Mouse (Mus musculus) layer of hippocampus, postnatal 14 days (tissue): ENCODE measurements around the gene Pbx4. TPM values are rescaled to one million over a fixed set of nuclear protein-coding genes. Genes with fewer than 3 reads are reported as not detected.

Source experiments
- total RNA-seq, 2 experiments: library from RNA; stranded (reverse); gene quantifications; 2 replicates each; pipeline ENCODE4 v1.2.3; 2021

The Pbx4 gene
- total RNA-seq, 2 experiments from 2014 or later, result 17.1 to 19.7 TPM

Other genes with a start within 250 kb of the Pbx4 start
- gene Zfp868, start 206.9 kb upstream of the Pbx4 start, total RNA-seq, result 10 to 100 TPM; 16.6 to 19.4 TPM
- gene Zfp964, start 178.0 kb upstream of the Pbx4 start, total RNA-seq, result 1 to 10 TPM; 3.6 to 4.1 TPM
- 10 to 100 TPM; 14.8 to 16.3 TPM for gene Zfp869, start 121.8 kb upstream of the Pbx4 start, total RNA-seq
- gene Zfp963, start 82.5 kb upstream of the Pbx4 start, total RNA-seq, result 1 to 10 TPM; 4.1 to 5.2 TPM
- 1 to 10 TPM in 1 of 2 experiments, under 1 TPM in 1; 0.81 to 1.8 TPM for gene Gm20422, start 57.6 kb upstream of the Pbx4 start, total RNA-seq
- gene Atp13a1, start 41.3 kb upstream of the Pbx4 start, total RNA-seq, result 10 to 100 TPM; 44.3 to 44.5 TPM
- gene Zfp866, start 41.3 kb upstream of the Pbx4 start, total RNA-seq, result 10 to 100 TPM; 29.8 to 30.4 TPM
- gene Gmip, start 23.8 kb upstream of the Pbx4 start, total RNA-seq, result 10 to 100 TPM; 19.2 to 20.5 TPM
- 1 to 10 TPM in 1 of 2 experiments, under 1 TPM in 1; 0.74 to 1.0 TPM for gene Lpar2, start 10.1 kb upstream of the Pbx4 start, total RNA-seq
- 1 to 10 TPM; 1.6 to 2.4 TPM for gene Cilp2, start 55.2 kb downstream of the Pbx4 start, total RNA-seq
- under 1 TPM; 0.25 to 0.48 TPM for gene Tssk6, start 69.7 kb downstream of the Pbx4 start, total RNA-seq
- gene Ndufa13, start 70.1 kb downstream of the Pbx4 start, total RNA-seq, result 100 to 1,000 TPM; 152 to 159 TPM
- gene Yjefn3, start 70.2 kb downstream of the Pbx4 start, total RNA-seq, result 10 to 100 TPM; 19.8 to 24.6 TPM
- gene Gatad2a, start 163.9 kb downstream of the Pbx4 start, total RNA-seq, result 10 to 100 TPM; 30.7 to 38.7 TPM
- 10 to 100 TPM; 81.4 to 85.3 TPM for gene Mau2, start 210.2 kb downstream of the Pbx4 start, total RNA-seq
- gene Sugp1, start 210.3 kb downstream of the Pbx4 start, total RNA-seq, result 10 to 100 TPM; 50.5 to 57.3 TPM
- gene Tm6sf2, start 240.4 kb downstream of the Pbx4 start, total RNA-seq, result 1 to 10 TPM; 1.9 to 3.1 TPM